Mouse (Mus musculus): ENCODE results near the gene Efhc2. TPM values are rescaled to one million over a fixed set of nuclear protein-coding genes. Genes with fewer than 3 reads are reported as not detected.

Gene Efhc2
- total RNA-seq (2021) = 1 to 10 TPM in 1 of 2 experiments, under 1 TPM in 1; 0.81 to 1.0 TPM
- long read RNA-seq, experiment 1, partial matches to known transcripts = 0 of 2 reads
- long read RNA-seq, experiment 1, other reads (novel, unspliced or antisense) = 2 of 2 reads
- long read RNA-seq, experiment 2 = 0 reads

DNA sequence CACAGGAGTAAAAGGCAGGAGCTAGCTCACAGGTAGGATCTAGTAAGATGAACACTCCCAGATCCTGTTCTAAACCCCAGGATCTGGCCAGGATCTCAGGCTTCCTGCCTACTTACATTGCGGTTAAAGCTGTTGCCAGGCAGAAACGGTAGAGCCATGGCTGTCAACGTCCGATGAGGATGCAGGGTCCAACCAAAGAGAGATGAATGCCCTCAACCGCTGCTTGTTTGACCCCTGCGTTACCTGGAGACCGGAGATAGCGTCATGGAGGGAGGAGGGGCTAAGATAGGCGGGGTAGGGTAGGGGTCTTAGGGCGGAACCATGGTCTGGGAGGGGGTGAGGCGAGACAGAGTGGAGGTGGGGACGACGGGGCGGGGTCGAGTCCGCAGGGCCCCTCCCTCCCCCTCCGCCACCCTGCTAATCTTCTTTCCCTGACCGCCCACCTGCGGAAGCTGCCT lies at the start of gene Efhc2:
Gene Efhc2, minus strand, starts transcription at position 243 of the 458 bp plus-strand sequence.
- DNase-seq (ENCODE audit: low spot score in 2 of 2) = no peak

DNA sequence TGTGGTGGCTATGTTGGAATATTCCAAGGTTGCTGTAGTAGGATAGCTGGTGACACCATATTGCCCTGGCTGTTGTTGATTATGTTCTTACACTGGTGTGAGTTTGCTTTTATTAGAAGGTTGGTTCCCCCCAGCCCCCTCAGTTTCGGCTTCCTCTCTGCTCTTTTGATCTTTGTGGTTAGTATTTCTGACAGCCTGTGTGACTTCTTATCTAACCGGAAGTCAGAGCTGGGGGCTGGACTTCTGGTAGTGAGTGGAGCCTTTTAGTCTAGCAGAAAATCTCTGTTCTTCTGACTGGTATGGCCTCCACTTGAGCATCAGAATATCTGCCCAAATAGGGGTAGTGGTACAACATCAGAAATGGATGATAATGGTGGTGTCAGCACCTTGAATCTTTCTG lies 45.9 kb upstream of the Efhc2 start:
- no peak for DNase-seq (ENCODE audit: low spot score in 2 of 2)

DNA sequence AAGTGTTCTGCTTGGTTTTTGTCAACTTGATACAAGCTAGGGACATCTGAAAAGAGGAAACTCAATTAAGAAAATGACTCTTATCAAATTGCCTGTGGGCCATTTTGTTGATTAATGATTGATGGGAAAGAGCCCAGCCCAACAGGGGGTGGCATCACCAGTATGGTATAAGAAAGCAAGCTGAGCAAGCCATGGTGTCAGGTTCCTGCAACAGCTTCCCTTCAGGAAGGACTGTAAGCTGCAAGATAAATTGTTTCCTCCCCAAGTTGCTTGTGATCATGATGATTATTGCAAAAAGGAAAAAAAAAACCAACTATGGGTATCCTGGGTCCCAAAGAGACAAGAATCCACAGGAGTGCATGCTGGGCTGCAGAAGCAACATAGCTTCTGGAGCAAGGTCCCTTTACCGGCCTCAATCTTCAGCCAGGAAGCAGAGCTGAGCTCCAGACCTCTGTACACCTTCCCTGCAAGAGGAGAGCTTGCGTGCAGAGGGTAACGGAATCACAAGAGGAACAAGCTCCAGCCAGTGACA lies 18.8 kb downstream of the Efhc2 start:
- DNase-seq (ENCODE audit: low spot score in 2 of 2) = no peak

DNA sequence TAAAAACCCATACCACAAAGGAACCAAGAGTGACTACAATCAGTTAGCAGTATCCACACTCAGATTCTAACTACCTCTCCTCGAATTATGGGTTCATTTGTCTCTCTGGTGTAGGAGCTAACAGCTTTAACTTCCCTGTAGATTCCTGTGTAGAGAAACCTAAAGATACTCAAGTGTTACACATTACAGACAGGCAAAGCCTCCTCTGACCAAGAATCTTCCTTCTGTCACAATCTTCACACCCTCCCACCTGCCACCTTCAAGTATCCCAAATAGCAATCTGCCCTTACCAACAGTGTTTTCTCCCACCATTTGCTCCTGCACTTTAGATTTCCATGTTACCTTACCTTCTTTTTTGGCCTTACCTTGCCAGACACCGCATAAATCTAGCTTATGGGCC lies 35.3 kb downstream of the Efhc2 start:
- no peak for DNase-seq (ENCODE audit: low spot score in 2 of 2)

DNA sequence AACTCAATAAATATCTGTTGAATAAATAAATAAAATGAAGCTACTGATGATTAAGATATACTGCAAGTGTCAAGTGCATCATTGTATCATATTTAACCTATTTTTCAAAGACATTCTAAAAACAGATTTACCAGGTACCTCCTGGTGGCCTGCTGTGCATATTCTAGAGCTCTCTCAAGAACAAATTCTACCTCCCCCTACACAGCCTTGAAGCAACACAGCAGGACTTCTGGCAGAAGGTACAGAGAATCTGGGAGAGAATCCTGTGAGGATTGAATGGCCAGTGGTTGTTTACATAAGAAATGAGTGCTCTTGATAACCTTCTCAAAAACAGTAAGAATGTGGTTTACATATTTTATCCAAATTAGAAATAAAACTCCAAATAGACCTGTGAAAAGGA lies 94.0 kb downstream of the Efhc2 start:
- DNase-seq (ENCODE audit: low spot score in 2 of 2) = no peak

DNA sequence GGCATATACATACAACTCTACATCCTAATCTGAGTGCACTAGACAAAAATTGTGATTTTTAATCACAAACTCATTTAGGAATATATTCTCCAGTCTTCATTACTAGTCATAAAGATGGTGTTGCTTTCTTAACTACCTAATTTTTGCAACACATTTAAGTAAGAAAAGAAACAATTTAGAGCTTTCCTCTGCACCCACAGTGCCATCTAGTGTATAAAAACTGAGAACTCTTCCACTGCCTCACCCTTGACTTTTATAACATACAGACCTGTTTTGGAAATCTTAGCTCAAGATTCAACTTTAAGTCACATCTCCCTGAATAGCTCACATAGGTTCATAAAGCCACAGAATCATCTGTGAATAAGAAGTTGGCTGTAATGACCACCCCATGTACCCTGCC lies 101.7 kb downstream of the Efhc2 start:
- DNase-seq (ENCODE audit: low spot score in 2 of 2) = no peak

DNA sequence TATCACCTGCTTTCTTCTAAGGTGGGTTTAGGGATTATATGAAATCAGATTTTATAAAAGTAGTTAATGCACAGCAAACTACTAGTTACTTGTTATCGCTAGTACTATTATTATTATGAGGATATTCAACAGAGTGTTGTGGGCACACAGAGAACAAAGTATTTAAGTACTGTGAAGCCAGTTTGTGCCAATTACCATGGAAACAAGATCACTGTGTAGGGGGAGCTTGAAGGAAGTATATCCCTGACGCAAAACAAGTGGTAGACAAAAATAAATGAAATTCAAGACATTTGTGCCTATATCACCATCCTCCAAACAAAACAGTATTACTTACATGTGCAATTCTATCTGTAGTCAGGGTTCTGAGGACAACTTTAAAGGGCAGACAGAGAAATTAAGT lies 105.7 kb downstream of the Efhc2 start:
- no peak for DNase-seq (ENCODE audit: low spot score in 2 of 2)

DNA sequence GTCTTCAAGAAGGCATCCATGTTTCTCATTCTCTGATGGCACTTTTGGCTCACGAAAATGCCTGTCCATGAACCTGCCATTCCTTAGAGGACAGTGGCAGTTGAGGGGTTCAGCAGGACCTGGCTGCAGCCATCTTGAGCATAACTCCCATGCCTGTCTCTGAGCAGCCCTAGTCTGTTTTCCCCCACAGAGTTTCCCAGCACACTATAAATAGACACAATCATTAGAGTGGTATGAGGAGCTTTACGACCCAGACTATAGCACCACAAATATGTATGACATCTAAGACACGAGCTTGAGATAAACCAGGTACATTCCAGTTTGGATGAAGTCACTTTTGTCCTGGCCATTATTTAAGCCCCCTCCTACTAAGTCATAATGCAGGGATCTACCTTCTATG lies 143.4 kb downstream of the Efhc2 start:
- DNase-seq (ENCODE audit: low spot score in 2 of 2) = no peak

DNA sequence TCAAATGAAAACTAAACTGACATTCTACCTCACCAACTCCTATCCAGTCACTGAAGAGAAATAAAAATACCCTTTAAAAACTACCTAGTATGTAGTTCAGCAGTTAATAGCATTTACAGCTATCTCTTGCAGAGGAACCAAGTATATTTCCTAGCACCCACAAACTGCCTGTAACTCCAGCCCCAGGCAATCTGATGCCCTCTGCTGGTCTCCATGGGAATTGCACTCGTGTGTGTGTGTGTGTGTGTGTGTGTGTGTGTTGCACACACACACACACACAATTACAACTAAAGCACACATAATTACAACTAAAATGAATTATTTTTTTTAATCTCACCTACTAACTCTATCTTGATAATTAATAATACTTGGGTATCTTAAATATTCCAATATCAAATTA lies 153.5 kb downstream of the Efhc2 start:
- DNase-seq (ENCODE audit: low spot score in 2 of 2) = no peak

Measured in adrenal gland, postnatal 4 days (tissue).